Comparison of ENCODE assay signal across 19 mouse cellular contexts in the genomic region with DNA sequence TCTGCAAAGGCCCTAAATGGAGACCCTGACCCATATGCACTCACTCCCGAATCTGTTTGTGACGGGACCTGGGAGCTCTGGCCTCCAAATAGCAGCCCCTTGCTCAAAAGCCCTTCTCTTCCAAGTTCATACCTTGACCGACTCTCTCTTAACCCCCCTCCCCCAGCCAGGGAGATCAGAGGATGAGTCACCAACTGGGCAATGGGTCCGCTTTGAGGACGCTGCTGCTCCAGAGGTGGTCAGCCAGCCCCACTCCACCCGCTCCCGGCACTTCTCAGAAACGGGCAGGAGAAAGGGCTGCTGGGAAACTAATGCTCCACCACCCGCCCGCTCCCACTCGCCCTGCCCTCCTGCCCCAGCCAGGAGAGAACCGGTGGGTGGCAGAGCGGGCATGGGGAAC. TPM values are rescaled to one million over a fixed set of nuclear protein-coding genes. Genes with fewer than 3 reads are reported as not detected.
DNase-seq lines count a peak whose midpoint lies in the region; ATAC-seq and TF ChIP-seq lines count a peak whose summit lies in the region.
"Had no signal": no experiment of that assay in that cellular context is flagged by ENCODE, and none has a peak within 500 bp of the region (broad histone marks: within the 10 kb centered on the region; RNA-seq: fewer than 3 reads in every experiment).

No protein-coding gene starts in this region.

- H3K27me3 ChIP-seq in liver, embryonic 11.5 days (replicated peaks; ENCODE audit: control insufficient read depth, insufficient read depth, low read length), result peaks cover 98% of the 10 kb centered on the region
- H3K27me3 ChIP-seq in lung, embryonic 16.5 days (ENCODE audit: control insufficient read depth, insufficient read depth, low read depth, low read length), result peaks cover 32% of the 10 kb centered on the region
- peaks cover 4% of the 10 kb centered on the region; the same call in 1 of the 2 replicates for H3K27me3 ChIP-seq in stomach, postnatal 0 days (ENCODE audit: control insufficient read depth, insufficient read depth, low read length)

- no peak for TF ChIP-seq CTCF in stomach, postnatal 0 days (IDR thresholded peaks at IDR 0.05; ENCODE audit: low read depth)

- H3K4me3 ChIP-seq in liver, embryonic 11.5 days (ENCODE audit: low read depth, low read length), result no peak overlapping the region
- peak overlapping the region; percentile 17; the same call in 1 of the 2 replicates for H3K4me3 ChIP-seq in lung, embryonic 16.5 days (ENCODE audit: low read length)
- peak overlapping the region; percentile 21 for H3K4me3 ChIP-seq in stomach, postnatal 0 days (ENCODE audit: low read depth, low read length)
- H3K4me3 ChIP-seq: forebrain, embryonic 15.5 days; heart, adult 2 months; hindbrain, embryonic 12.5 days; neural tube, embryonic 12.5 days had no signal

- ATAC-seq in liver, embryonic 11.5 days (replicated peaks; ENCODE audit: low FRiP score), result no peak
- no peak for ATAC-seq in lung, embryonic 16.5 days (ENCODE audit: low read depth)
- no peak for ATAC-seq in stomach, postnatal 0 days (ENCODE audit: low FRiP score, low TSS enrichment)
- ATAC-seq: forebrain, embryonic 15.5 days had no signal

- peaks cover 8% of the 10 kb centered on the region; the same call in 1 of the 2 replicates for H3K4me1 ChIP-seq in liver, embryonic 11.5 days (replicated peaks; ENCODE audit: control insufficient read depth, insufficient read depth, low read length)
- peaks cover 19% of the 10 kb centered on the region for H3K4me1 ChIP-seq in lung, embryonic 16.5 days (replicated peaks; ENCODE audit: control insufficient read depth, insufficient read depth, low read length)
- H3K4me1 ChIP-seq in stomach, postnatal 0 days (replicated peaks; ENCODE audit: control insufficient read depth, insufficient read depth), result peaks cover 3% of the 10 kb centered on the region; the same call in 1 of the 2 replicates

- peak; percentile 32 for DNase-seq in liver, embryonic 11.5 days (ENCODE audit: low spot score)
- DNase-seq in liver, result no peak
- DNase-seq in retina, embryonic 14.5 days (ENCODE audit: low spot score), result peak; percentile 11
- DNase-seq in retina, postnatal 1 day, result no peak
- peak; percentile 32 for DNase-seq in stomach, postnatal 0 days (ENCODE audit: low spot score)
- no peak for DNase-seq in MN1 (ENCODE audit: low spot score)
- DNase-seq in urinary bladder, adult 18-20 months (ENCODE audit: low spot score in 2 of 2), result no peak
- DNase-seq: adrenal gland, adult 8-10 months; B cell, adult 2 months; cerebellum, adult 9-11 months; gastrocnemius, postnatal 25 days; heart, adult 2 months; kidney, adult 11 months; spleen, adult 18-20 months had no signal

- no peak overlapping the region for H3K9ac ChIP-seq in liver, embryonic 11.5 days (ENCODE audit: low read depth, low read length)
- H3K9ac ChIP-seq in lung, embryonic 16.5 days (ENCODE audit: low read length), result peak overlapping the region; percentile 4
- H3K9ac ChIP-seq in stomach, postnatal 0 days (ENCODE audit: low read length), result peak overlapping the region; percentile 55; the same call in 1 of the 2 replicates
- H3K9ac ChIP-seq: forebrain, embryonic 15.5 days; hindbrain, embryonic 12.5 days; neural tube, embryonic 12.5 days had no signal

- no peaks in the 10 kb centered on the region for H3K36me3 ChIP-seq in liver, embryonic 11.5 days (ENCODE audit: control insufficient read depth, insufficient read depth, low read length)
- no peaks in the 10 kb centered on the region for H3K36me3 ChIP-seq in lung, embryonic 16.5 days (ENCODE audit: control insufficient read depth, insufficient read depth, low read length)
- no peaks in the 10 kb centered on the region for H3K36me3 ChIP-seq in stomach, postnatal 0 days (ENCODE audit: control insufficient read depth, insufficient read depth, low read length)
- H3K36me3 ChIP-seq: forebrain, embryonic 15.5 days; hindbrain, embryonic 12.5 days; neural tube, embryonic 12.5 days had no signal

- no peak overlapping the region for H3K4me2 ChIP-seq in liver, embryonic 11.5 days
- peak overlapping the region; percentile 24 for H3K4me2 ChIP-seq in lung, embryonic 16.5 days (ENCODE audit: low read depth, low read length)
- H3K4me2 ChIP-seq in stomach, postnatal 0 days (replicated peaks; ENCODE audit: low read depth), result peak overlapping the region; percentile 64
- H3K4me2 ChIP-seq: forebrain, embryonic 15.5 days; hindbrain, embryonic 12.5 days; neural tube, embryonic 12.5 days had no signal

- no peaks in the 10 kb centered on the region for H3K9me3 ChIP-seq in liver, embryonic 11.5 days (ENCODE audit: control insufficient read depth, low read length)
- H3K9me3 ChIP-seq in lung, embryonic 16.5 days (ENCODE audit: control insufficient read depth, low read length), result no peaks in the 10 kb centered on the region
- no peaks in the 10 kb centered on the region for H3K9me3 ChIP-seq in stomach, postnatal 0 days (ENCODE audit: control insufficient read depth, low read length)
- H3K9me3 ChIP-seq: forebrain, embryonic 15.5 days; neural tube, embryonic 12.5 days had no signal

- WGBS in liver, embryonic 11.5 days, result 6% methylated on average over 13 of the region's 13 CpGs
- WGBS in lung, embryonic 16.5 days, result 29% methylated on average over 13 of the region's 13 CpGs
- 12% methylated on average over 13 of the region's 13 CpGs for WGBS in stomach, postnatal 0 days

- no peak overlapping the region for H3K27ac ChIP-seq in liver, embryonic 11.5 days (ENCODE audit: low read depth, low read length)
- H3K27ac ChIP-seq in lung, embryonic 16.5 days (ENCODE audit: low read length), result 0 out of 2 replicates have a peak overlapping the region, but pooled peaks have one; percentile 10
- H3K27ac ChIP-seq in stomach, postnatal 0 days (replicated peaks), result peak overlapping the region; percentile 83
- H3K27ac ChIP-seq: forebrain, embryonic 15.5 days; heart, adult 2 months; hindbrain, embryonic 12.5 days; neural tube, embryonic 12.5 days had no signal

- TF ChIP-seq EP300 in stomach, postnatal 0 days (optimal IDR thresholded peaks at IDR 0.05), result no peak

RNA-seq across cellular contexts. Expression of gene Foxf1, which starts 8.2 kb away (rescaled TPM):
- polyA plus RNA-seq in liver, embryonic 11.5 days (2014; fragmentation: Nextera tagmentation; extraction: Ambion mirVana), result 37.6 and 37.8 TPM in 2 replicates
- 126 and 138 TPM in 2 replicates for polyA plus RNA-seq in lung, embryonic 16.5 days (2015; fragmentation: Nextera tagmentation; extraction: Ambion mirVana)
- polyA plus RNA-seq in stomach, postnatal 0 days (2015; fragmentation: Nextera tagmentation; extraction: Ambion mirVana), result 59.3 and 64.0 TPM in 2 replicates

RNA-seq across cellular contexts. Expression of gene Mthfsd, which starts 32.3 kb away (rescaled TPM):
- 48.1 and 50.6 TPM in 2 replicates for polyA plus RNA-seq in liver, embryonic 11.5 days (2014; fragmentation: Nextera tagmentation; extraction: Ambion mirVana)
- 50.6 and 59.2 TPM in 2 replicates for polyA plus RNA-seq in lung, embryonic 16.5 days (2015; fragmentation: Nextera tagmentation; extraction: Ambion mirVana)
- polyA plus RNA-seq in stomach, postnatal 0 days (2015; fragmentation: Nextera tagmentation; extraction: Ambion mirVana), result 33.0 and 38.1 TPM in 2 replicates

RNA-seq across cellular contexts. Expression of gene Foxc2, which starts 40.0 kb away (rescaled TPM):
- 2.6 and 3.4 TPM in 2 replicates for polyA plus RNA-seq in liver, embryonic 11.5 days (2014; fragmentation: Nextera tagmentation; extraction: Ambion mirVana)
- polyA plus RNA-seq in lung, embryonic 16.5 days (2015; fragmentation: Nextera tagmentation; extraction: Ambion mirVana), result 0.58 and 0.62 TPM in 2 replicates
- 0.40 and 0.41 TPM in 2 replicates for polyA plus RNA-seq in stomach, postnatal 0 days (2015; fragmentation: Nextera tagmentation; extraction: Ambion mirVana)

RNA-seq across cellular contexts. Expression of gene Foxl1, which starts 51.8 kb away (rescaled TPM):
- 0.61 and 0.73 TPM in 2 replicates for polyA plus RNA-seq in liver, embryonic 11.5 days (2014; fragmentation: Nextera tagmentation; extraction: Ambion mirVana)
- polyA plus RNA-seq in lung, embryonic 16.5 days (2015; fragmentation: Nextera tagmentation; extraction: Ambion mirVana), result 3.1 and 3.3 TPM in 2 replicates
- 2.8 and 2.9 TPM in 2 replicates for polyA plus RNA-seq in stomach, postnatal 0 days (2015; fragmentation: Nextera tagmentation; extraction: Ambion mirVana)
- polyA plus RNA-seq: liver, adult 2 months had no signal

Comparison
In these comparisons a context has a peak if more than half of its experiments do, and no peak if none do; other contexts are left out.
1. DNase-seq: peak in liver, embryonic 11.5 days (single experiment), retina, embryonic 14.5 days (single experiment) and stomach, postnatal 0 days (single experiment); none in liver (single experiment), retina, postnatal 1 day (single experiment), MN1 (single experiment) and urinary bladder, adult 18-20 months (0 of 2).